Mouse (Mus musculus): ENCODE measurements around the gene Cdc34. TPM values are rescaled to one million over a fixed set of nuclear protein-coding genes. Genes with fewer than 3 reads are reported as not detected.

The Cdc34 gene
- polyA plus RNA-seq, 1 experiment: 93.9 TPM

DNA sequence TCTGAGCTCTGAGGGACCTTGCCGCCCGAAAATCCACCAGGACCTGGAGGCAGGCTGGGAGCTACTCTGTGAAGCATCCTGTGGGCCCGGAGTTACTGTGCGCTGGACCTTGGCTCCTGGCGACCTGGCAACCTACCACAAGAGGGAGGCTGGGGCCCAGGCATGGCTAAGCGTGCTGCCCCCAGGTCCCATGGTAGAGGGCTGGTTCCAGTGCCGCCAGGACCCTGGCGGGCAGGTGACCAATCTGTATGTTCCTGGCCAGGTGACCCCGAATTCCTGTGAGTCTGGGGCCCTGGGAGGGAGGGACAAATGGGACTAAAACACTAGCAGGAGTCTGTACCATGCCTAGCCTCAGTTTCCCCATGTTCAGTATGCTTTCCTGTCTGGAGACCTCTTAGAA is 15.5 kb upstream of the Cdc34 start:
- Histone ChIP-seq H3K4me3 (replicated peaks; ENCODE audit: insufficient read depth, low read depth, low read length) (no peak overlapping the region), H3K4me1 (ENCODE audit: control insufficient read depth, insufficient read depth, low read length) (peaks cover 11% of the 10 kb centered on the region), H3K27me3 (ENCODE audit: control insufficient read depth, insufficient read depth, low read length) (no peaks in the 10 kb centered on the region), H3K27ac (ENCODE audit: insufficient read depth, low read length) (no peak overlapping the region)
- WGBS: 68% methylated on average over 9 of the region's 9 CpGs
- DNase-seq: no peak
- no peak for TF ChIP-seq POLR2A (IDR thresholded peaks at IDR 0.05; ENCODE audit: borderline replicate concordance, insufficient read depth, low read length)

DNA sequence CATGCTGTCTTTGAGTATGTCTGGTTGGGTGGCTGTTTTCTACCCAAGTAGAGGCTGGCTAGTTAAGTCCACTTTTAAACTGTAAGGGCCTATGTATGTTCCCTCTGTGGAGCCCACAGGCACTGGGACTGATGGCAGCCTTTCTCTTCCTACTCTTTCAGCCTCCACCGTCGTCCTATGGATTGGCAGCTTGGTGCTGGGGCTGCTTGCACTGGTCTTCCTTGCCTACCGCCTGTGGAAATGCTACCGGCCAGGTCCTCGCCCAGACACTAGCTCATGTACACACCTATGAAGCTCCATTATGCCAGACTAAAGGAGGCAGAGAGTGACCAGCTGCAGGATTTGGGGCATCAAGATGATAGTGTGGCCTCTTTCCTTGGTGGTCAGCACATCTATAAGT is 13.9 kb upstream of the Cdc34 start:
- DNase-seq: no peak
- Histone ChIP-seq H3K27ac (ENCODE audit: insufficient read depth, low read length) (no peak overlapping the region), H3K27me3 (ENCODE audit: control insufficient read depth, insufficient read depth, low read length) (no peaks in the 10 kb centered on the region), H3K4me3 (replicated peaks; ENCODE audit: insufficient read depth, low read depth, low read length) (no peak overlapping the region), H3K4me1 (ENCODE audit: control insufficient read depth, insufficient read depth, low read length) (peaks cover 11% of the 10 kb centered on the region)
- WGBS: 82% methylated on average over 5 of the region's 5 CpGs
- TF ChIP-seq POLR2A (IDR thresholded peaks at IDR 0.05; ENCODE audit: borderline replicate concordance, insufficient read depth, low read length): no peak
- TF ChIP-seq CTCF (IDR thresholded peaks at IDR 0.05; ENCODE audit: borderline replicate concordance, insufficient read depth, low read depth, low read length): no peak

DNA sequence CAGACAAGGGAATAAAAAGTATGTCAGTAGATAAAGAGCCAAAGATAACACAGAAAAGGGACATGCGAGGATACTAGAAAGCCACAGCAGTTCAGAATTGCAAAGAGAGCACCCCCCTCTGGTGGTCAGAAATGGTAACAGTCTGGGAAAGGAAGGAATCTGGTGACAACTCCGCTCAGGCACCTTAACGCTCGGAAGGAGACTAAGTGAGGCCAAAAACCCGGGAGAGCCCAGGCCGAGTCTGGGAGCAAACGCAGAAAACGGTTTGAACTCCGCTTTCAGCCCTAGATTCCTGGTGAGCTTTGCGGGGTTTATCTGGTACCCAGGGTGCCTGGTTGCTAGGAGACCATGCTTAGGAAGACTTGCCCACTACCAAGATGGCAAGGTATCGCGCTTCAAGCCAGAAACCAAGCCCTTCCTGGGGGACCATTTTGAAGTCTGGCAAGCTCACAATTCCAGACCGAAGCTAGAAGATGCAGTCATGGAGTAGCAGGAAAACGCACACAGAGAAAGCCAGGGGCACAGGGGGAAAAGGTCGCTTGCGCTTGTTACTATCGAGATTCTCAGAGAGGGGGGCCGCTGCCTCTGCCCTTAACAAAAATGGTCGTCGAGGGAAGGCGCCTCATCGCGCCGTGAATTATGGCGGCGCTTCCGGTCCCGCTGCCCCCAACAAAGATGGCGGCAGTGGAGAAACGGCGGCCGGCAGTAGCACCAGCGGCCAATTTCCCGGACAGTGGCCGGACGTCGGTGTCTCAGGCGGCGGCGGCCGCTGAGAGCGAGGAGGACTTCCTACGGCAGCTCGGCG is 13.0 kb upstream of the Cdc34 start, which contains the start of gene Tpgs1:
Tpgs1 (plus strand) TSS at position 599 of the 805 bp plus-strand sequence.
- peak within 1 kb of the TSS; percentile 75 for H3K4me3 ChIP-seq (replicated peaks; ENCODE audit: insufficient read depth, low read depth, low read length)
- H3K27me3 ChIP-seq (ENCODE audit: control insufficient read depth, insufficient read depth, low read length): no peaks in the 10 kb centered on the region
- peaks cover 11% of the 10 kb centered on the region for H3K4me1 ChIP-seq (ENCODE audit: control insufficient read depth, insufficient read depth, low read length)
- peak; percentile 78 for TF ChIP-seq CTCF (IDR thresholded peaks at IDR 0.05; ENCODE audit: borderline replicate concordance, insufficient read depth, low read depth, low read length)
- 0 out of 2 replicates have a peak, but pooled peaks have one; percentile 9 for TF ChIP-seq POLR2A (IDR thresholded peaks at IDR 0.05; ENCODE audit: borderline replicate concordance, insufficient read depth, low read length)
- H3K27ac ChIP-seq (ENCODE audit: insufficient read depth, low read length): peak within 1 kb of the TSS; percentile 94
- peak; percentile 91 to 94 for DNase-seq
- WGBS: under 1% methylated on average over 45 of the region's 45 CpGs

DNA sequence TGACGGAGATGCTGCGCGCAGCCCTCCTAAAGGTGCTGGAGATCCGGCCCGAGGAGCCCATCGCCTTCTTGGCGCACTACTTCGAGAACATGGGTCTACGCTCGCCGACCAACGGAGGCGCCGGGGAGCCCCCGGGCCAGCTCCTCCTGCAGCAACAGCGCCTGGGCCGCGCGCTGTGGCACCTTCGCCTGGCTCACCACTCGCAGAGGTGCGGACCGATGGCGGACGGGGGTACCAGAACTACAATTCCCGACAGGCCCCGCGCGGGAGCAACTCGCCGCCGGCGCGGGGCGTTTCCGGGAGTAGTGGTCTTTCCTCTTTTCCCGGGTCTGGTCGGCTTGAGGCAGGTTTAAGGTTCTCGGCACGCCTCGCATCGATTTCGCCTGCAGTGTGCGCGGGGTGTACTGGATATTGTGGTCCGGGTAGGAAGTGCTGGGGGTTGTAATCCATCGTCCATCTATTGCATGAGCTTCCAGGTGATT is 12.4 kb upstream of the Cdc34 start:
- WGBS: under 1% methylated on average over 47 of the region's 47 CpGs

DNA sequence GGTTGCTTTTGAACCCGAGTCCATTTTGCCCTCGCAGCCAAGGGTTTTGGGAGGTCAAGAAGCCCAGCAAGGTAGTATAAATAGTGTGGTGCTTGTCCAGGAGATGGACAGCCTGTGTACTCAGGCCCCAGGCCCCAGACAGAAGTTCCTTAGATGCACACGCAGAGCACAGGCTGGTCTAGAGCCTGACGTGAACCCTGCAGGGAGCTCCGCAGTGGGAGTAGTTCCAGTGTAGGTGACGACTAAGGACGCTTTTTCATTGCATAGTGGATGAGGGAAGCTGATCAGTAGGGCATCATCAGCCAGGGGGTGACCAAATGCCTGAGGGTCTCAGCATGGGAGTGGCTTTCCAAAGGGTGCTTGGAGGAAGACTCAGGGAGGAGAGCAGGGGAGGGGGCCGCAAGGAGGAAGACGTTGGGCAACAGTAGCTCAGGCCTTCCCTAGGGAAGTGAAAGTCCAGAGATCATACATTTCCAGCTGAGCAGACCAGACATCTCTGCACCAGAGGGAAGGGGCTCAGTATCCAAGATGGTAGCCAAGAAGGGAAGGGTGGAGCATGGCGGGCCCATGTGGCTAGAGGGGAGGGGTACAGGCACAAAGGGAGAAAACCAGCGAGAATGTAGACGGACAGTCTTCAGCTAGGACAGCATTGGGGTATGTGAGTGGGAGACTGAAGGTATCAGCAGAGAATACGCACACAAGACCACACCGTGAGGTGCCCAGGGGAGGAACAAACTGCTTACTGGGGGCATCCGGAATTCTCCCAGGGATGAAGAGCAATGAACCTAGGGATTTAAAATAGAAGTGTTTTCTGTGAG is 11.7 kb upstream of the Cdc34 start:
- Histone ChIP-seq H3K27ac (ENCODE audit: insufficient read depth, low read length) (peak overlapping the region; percentile 94), H3K4me3 (replicated peaks; ENCODE audit: insufficient read depth, low read depth, low read length) (peak overlapping the region; percentile 75), H3K27me3 (ENCODE audit: control insufficient read depth, insufficient read depth, low read length) (no peaks in the 10 kb centered on the region), H3K4me1 (ENCODE audit: control insufficient read depth, insufficient read depth, low read length) (peaks cover 11% of the 10 kb centered on the region)
- DNase-seq: peak in 1 of 2 experiments; percentile 34
- TF ChIP-seq POLR2A (IDR thresholded peaks at IDR 0.05; ENCODE audit: borderline replicate concordance, insufficient read depth, low read length) (no peak), CTCF (IDR thresholded peaks at IDR 0.05; ENCODE audit: borderline replicate concordance, insufficient read depth, low read depth, low read length) (no peak)
- WGBS: 33% methylated on average over 15 of the region's 15 CpGs

More for the DNA sequence above, 12.4 kb upstream of the Cdc34 start:
- DNase-seq: peak; percentile 80 to 85
- TF ChIP-seq CTCF (IDR thresholded peaks at IDR 0.05; ENCODE audit: borderline replicate concordance, insufficient read depth, low read depth, low read length): no peak
- TF ChIP-seq POLR2A (IDR thresholded peaks at IDR 0.05; ENCODE audit: borderline replicate concordance, insufficient read depth, low read length): peak; percentile 15; the same call in 1 of the 2 replicates
- Histone ChIP-seq H3K27me3 (ENCODE audit: control insufficient read depth, insufficient read depth, low read length) (no peaks in the 10 kb centered on the region), H3K27ac (ENCODE audit: insufficient read depth, low read length) (peak overlapping the region; percentile 94), H3K4me3 (replicated peaks; ENCODE audit: insufficient read depth, low read depth, low read length) (peak overlapping the region; percentile 75), H3K4me1 (ENCODE audit: control insufficient read depth, insufficient read depth, low read length) (peaks cover 11% of the 10 kb centered on the region)

DNA sequence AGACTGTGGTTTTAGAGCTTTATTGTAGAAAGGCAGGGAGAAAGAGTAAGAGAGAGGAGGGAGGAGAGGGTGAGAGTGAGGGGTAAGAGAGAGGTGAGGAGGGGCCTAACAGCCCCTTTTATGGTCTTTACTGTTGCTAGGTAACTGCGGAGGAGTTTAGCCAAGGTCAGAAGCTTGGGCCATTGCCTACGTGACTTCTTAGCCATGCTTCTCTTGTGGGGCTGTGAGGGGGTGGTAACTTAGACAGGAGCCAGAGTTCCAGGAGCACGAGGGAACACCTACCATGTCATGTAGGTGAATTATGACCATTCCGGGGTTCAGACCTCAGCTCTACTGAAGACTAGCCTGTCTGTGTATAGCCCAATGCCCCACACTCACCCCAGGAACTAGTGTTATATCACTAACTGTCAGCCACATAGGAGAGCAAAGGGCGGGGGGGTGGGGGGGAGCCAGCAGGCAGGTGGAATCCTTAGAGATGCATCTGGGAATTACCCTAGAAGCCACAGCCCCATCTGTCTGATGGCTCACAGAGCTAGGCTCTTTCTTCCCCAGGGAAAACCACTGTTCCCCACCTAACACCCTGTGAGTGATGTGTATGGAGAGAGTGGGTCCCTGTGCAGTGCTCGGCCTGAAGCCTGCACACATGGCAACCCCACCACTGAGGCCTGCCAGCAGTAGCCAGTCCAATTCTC is 10.5 kb upstream of the Cdc34 start:
- DNase-seq: no peak
- Histone ChIP-seq H3K4me1 (ENCODE audit: control insufficient read depth, insufficient read depth, low read length) (peaks cover 11% of the 10 kb centered on the region), H3K4me3 (replicated peaks; ENCODE audit: insufficient read depth, low read depth, low read length) (no peak overlapping the region), H3K27ac (ENCODE audit: insufficient read depth, low read length) (no peak overlapping the region), H3K27me3 (ENCODE audit: control insufficient read depth, insufficient read depth, low read length) (no peaks in the 10 kb centered on the region)
- TF ChIP-seq POLR2A (IDR thresholded peaks at IDR 0.05; ENCODE audit: borderline replicate concordance, insufficient read depth, low read length) (no peak), CTCF (IDR thresholded peaks at IDR 0.05; ENCODE audit: borderline replicate concordance, insufficient read depth, low read depth, low read length) (no peak)
- WGBS: 65% methylated on average over 6 of the region's 6 CpGs

DNA sequence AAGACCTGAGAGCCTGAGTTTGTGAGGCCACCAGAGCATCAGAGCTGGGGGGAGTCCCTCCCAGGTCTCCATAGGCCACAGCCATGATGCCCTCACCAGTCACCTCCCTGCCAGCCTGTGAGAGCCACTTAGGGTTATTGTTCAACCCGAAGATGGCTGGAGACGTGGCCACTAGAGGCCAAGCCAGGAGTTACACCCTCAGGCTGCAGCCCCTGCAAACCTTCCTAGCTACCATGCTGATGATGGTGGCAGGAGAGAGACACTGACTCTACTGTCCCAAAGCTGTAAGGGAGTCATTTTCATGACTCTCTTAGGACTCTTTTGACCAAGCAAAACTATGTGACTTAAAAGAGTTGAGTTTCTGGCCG is 9.9 kb upstream of the Cdc34 start:
- DNase-seq: peak in 1 of 2 experiments; percentile 13
- Histone ChIP-seq H3K27me3 (ENCODE audit: control insufficient read depth, insufficient read depth, low read length) (no peaks in the 10 kb centered on the region), H3K4me1 (ENCODE audit: control insufficient read depth, insufficient read depth, low read length) (peaks cover 11% of the 10 kb centered on the region), H3K4me3 (replicated peaks; ENCODE audit: insufficient read depth, low read depth, low read length) (no peak overlapping the region), H3K27ac (ENCODE audit: insufficient read depth, low read length) (no peak overlapping the region)
- no peak for TF ChIP-seq POLR2A (IDR thresholded peaks at IDR 0.05; ENCODE audit: borderline replicate concordance, insufficient read depth, low read length)
- no peak for TF ChIP-seq CTCF (IDR thresholded peaks at IDR 0.05; ENCODE audit: borderline replicate concordance, insufficient read depth, low read depth, low read length)
- WGBS: 47% methylated on average over 3 of the region's 3 CpGs
